Mouse (Mus musculus): Measurements from ENCODE around the gene Gucy1b2.

Gene Gucy1b2

GRCm38 (mm10) chr14:62456239-62456747 is at the start of gene Gucy1b2:
Gene Gucy1b2 (minus strand): TSS chr14:62456289.
- no peak for DNase-seq (ENCODE audit: low read depth, low spot score)

- no peak for DNase-seq (ENCODE audit: low read depth, low spot score)
Measured at GRCm38 (mm10) chr14:62497391-62497790, 41.3 kb upstream of the Gucy1b2 start.

- DNase-seq (ENCODE audit: low read depth, low spot score) = no peak
Measured at GRCm38 (mm10) chr14:62496501-62496900, 40.4 kb upstream of the Gucy1b2 start.

GRCm38 (mm10) chr14:62493456-62493855 is 37.4 kb upstream of the Gucy1b2 start:
- no peak for DNase-seq (ENCODE audit: low read depth, low spot score)

- DNase-seq (ENCODE audit: low read depth, low spot score) = peak; percentile 80
Measured at GRCm38 (mm10) chr14:62492196-62492850, 36.2 kb upstream of the Gucy1b2 start.

GRCm38 (mm10) chr14:62488270-62488669 is 32.2 kb upstream of the Gucy1b2 start:
- DNase-seq (ENCODE audit: low read depth, low spot score) = no peak

- DNase-seq (ENCODE audit: low read depth, low spot score) = peak; percentile 35
Measured at GRCm38 (mm10) chr14:62481381-62481780, 25.3 kb upstream of the Gucy1b2 start.

GRCm38 (mm10) chr14:62479395-62479794 is 23.3 kb upstream of the Gucy1b2 start:
- no peak for DNase-seq (ENCODE audit: low read depth, low spot score)

- DNase-seq (ENCODE audit: low read depth, low spot score) = no peak
Measured at GRCm38 (mm10) chr14:62474481-62474880, 18.4 kb upstream of the Gucy1b2 start.

GRCm38 (mm10) chr14:62472061-62472460 is 16.0 kb upstream of the Gucy1b2 start:
- no peak for DNase-seq (ENCODE audit: low read depth, low spot score)

- no peak for DNase-seq (ENCODE audit: low read depth, low spot score)
Measured at GRCm38 (mm10) chr14:62468753-62469125, 12.7 kb upstream of the Gucy1b2 start.

GRCm38 (mm10) chr14:62468119-62468752 is 12.1 kb upstream of the Gucy1b2 start:
- DNase-seq (ENCODE audit: low read depth, low spot score) = no peak

GRCm38 (mm10) chr14:62464966-62465365 is 8.9 kb upstream of the Gucy1b2 start:
- DNase-seq (ENCODE audit: low read depth, low spot score) = no peak

GRCm38 (mm10) chr14:62459541-62459940 is 3.5 kb upstream of the Gucy1b2 start:
- no peak for DNase-seq (ENCODE audit: low read depth, low spot score)

- peak; percentile 86 for DNase-seq (ENCODE audit: low read depth, low spot score)
Measured at GRCm38 (mm10) chr14:62457420-62458181, 1.5 kb upstream of the Gucy1b2 start.

GRCm38 (mm10) chr14:62455570-62455879 is 564 bp downstream of the Gucy1b2 start:
- DNase-seq (ENCODE audit: low read depth, low spot score) = no peak

- no peak for DNase-seq (ENCODE audit: low read depth, low spot score)
Measured at GRCm38 (mm10) chr14:62454760-62455569, 1.1 kb downstream of the Gucy1b2 start.

- no peak for DNase-seq (ENCODE audit: low read depth, low spot score)
Measured at GRCm38 (mm10) chr14:62454136-62454535, 2.0 kb downstream of the Gucy1b2 start.

- DNase-seq (ENCODE audit: low read depth, low spot score) = no peak
Measured at GRCm38 (mm10) chr14:62453276-62453675, 2.8 kb downstream of the Gucy1b2 start.

GRCm38 (mm10) chr14:62450706-62451105 is 5.4 kb downstream of the Gucy1b2 start:
- no peak for DNase-seq (ENCODE audit: low read depth, low spot score)

- DNase-seq (ENCODE audit: low read depth, low spot score) = no peak
Measured at GRCm38 (mm10) chr14:62447214-62447548, 8.9 kb downstream of the Gucy1b2 start.
